Mouse (Mus musculus) thymus, adult 2 months (tissue): ENCODE data around the gene Plxnb2.

Experiments used
- CTCF ChIP-seq: fragments of 200-500 bp; IDR thresholded peaks from 2 replicates; pipeline ENCODE4 v1.5.1; 2012; ENCODE audit warnings: mild to moderate bottlenecking, control low read depth, low read length, moderate library complexity, borderline replicate concordance; ENCODE audit not compliant: control insufficient read depth, poor library complexity, insufficient read depth; ENCODE audit errors: extremely low read depth
- POLR2A ChIP-seq: fragments of 200-500 bp; IDR thresholded peaks from 2 replicates; pipeline ENCODE4 v1.6.1; 2012; ENCODE audit warnings: mild to moderate bottlenecking, low read length, control low read depth, moderate library complexity; ENCODE audit not compliant: control insufficient read depth, poor library complexity, insufficient read depth; ENCODE audit errors: extremely low read depth

- TF ChIP-seq CTCF: no peak
- no peak for TF ChIP-seq POLR2A
Observed at GRCm38 (mm10) chr15:89168922-89169321, 11.7 kb downstream of the Plxnb2 start.
